Mouse (Mus musculus) CH12.LX (cell line): ENCODE measurements at regions not wholly inside any gene's neighbourhood (a gene's known extent, or its start where the extent isn't known, plus 50 kb on each side); places are given as distances from the start of the nearest gene placed in this dataset.

Experiments
- DNase-seq: peaks from one replicate; pipeline ENCODE4 v3.0.0-alpha.2; 2013; ENCODE audit errors: extremely low read depth
- H3K27ac ChIP-seq: 2 replicates; pipeline ENCODE4 v1.5.1; 2012; ENCODE audit warnings: low read depth, mild to moderate bottlenecking, control low read depth, moderate library complexity; ENCODE audit not compliant: insufficient read depth
- H3K27me3 ChIP-seq: replicated peaks from 2 replicates; pipeline ENCODE3; 2012; ENCODE audit warnings: inconsistent platforms
- H3K36me3 ChIP-seq, 2 experiments: replicated peaks in 1 of 2; 2 replicates each; pipeline versions ENCODE3 to v1.6.1; 2012; ENCODE audit warnings: inconsistent platforms in 1 of 2, low read length in 1 of 2, mild to moderate bottlenecking in 1 of 2, mixed read lengths in 1 of 2, moderate library complexity in 1 of 2; ENCODE audit not compliant: control insufficient read depth in 1 of 2, insufficient read depth in 1 of 2
- H3K4me1 ChIP-seq, 2 experiments: 2 replicates each; pipeline ENCODE4 v1.6.1; 2012; ENCODE audit warnings: inconsistent platforms in 1 of 2, moderate library complexity in 1 of 2; ENCODE audit not compliant: insufficient read depth in 2 of 2, control insufficient read depth in 1 of 2
- H3K4me2 ChIP-seq: 2 replicates; pipeline ENCODE4 v1.6.1; 2012; ENCODE audit warnings: low read depth, mild to moderate bottlenecking, control low read depth; ENCODE audit not compliant: poor library complexity, insufficient read depth, severe bottlenecking
- H3K4me3 ChIP-seq, 3 experiments: fragments of 150-350 bp in 1 of 3; sonication (generic) in 1 of 3; replicated peaks in 1 of 3; 2 replicates each; pipeline versions ENCODE3 to v1.5.1; 2011 to 2012; ENCODE audit warnings: low read depth in 2 of 3, low read length in 2 of 3, mild to moderate bottlenecking in 2 of 3, moderate library complexity in 2 of 3, control low read depth in 1 of 3, improper control_type of control experiment in 1 of 3, inconsistent platforms in 1 of 3, mixed read lengths in 1 of 3; ENCODE audit not compliant: poor library complexity in 1 of 3
- H3K79me2 ChIP-seq: replicated peaks from 2 replicates; pipeline ENCODE4 v1.6.1; 2012; ENCODE audit warnings: mild to moderate bottlenecking, moderate library complexity; ENCODE audit not compliant: control insufficient read depth, poor library complexity, insufficient read depth, severe bottlenecking; ENCODE audit errors: extremely low read depth
- H3K9ac ChIP-seq: 2 replicates; pipeline ENCODE4 v1.6.1; 2012; ENCODE audit warnings: low read depth, mild to moderate bottlenecking, control low read depth, moderate library complexity; ENCODE audit not compliant: insufficient read depth
- H3K9me3 ChIP-seq: replicated peaks from 2 replicates; pipeline ENCODE3; 2012; ENCODE audit warnings: low read length, inconsistent platforms, mixed read lengths
- BHLHE40 ChIP-seq: IDR thresholded peaks from 2 replicates; pipeline ENCODE4 v1.6.1; 2011; ENCODE audit warnings: mild to moderate bottlenecking, low read depth, low read length, improper control_type of control experiment
- CHD1 ChIP-seq: IDR thresholded peaks from 2 replicates; pipeline ENCODE4 v1.6.1; 2012; ENCODE audit warnings: low read depth, low read length, improper control_type of control experiment, inconsistent platforms
- CTCF ChIP-seq, 2 experiments: IDR thresholded peaks in 1 of 2; conservative IDR thresholded peaks in 1 of 2; 2 replicates each; pipeline ENCODE4 v1.5.1; 2011 to 2012; ENCODE audit warnings: low read depth in 2 of 2, low read length in 2 of 2, improper control_type of control experiment in 1 of 2, inconsistent platforms in 1 of 2, mild to moderate bottlenecking in 1 of 2, moderate library complexity in 1 of 2
- E2F4 ChIP-seq: IDR thresholded peaks from 2 replicates; pipeline ENCODE4 v1.6.1; 2011; ENCODE audit warnings: low read depth, low read length, improper control_type of control experiment; ENCODE audit not compliant: insufficient replicate concordance
- IRF4 ChIP-seq: IDR thresholded peaks from 2 replicates; pipeline ENCODE4 v1.6.1; 2014; ENCODE audit warnings: low read depth, mild to moderate bottlenecking, inconsistent platforms, low read length, improper control_type of control experiment
- JUN ChIP-seq: IDR thresholded peaks from 2 replicates; pipeline ENCODE4 v1.6.1; 2011; ENCODE audit warnings: low read depth, mild to moderate bottlenecking, low read length, improper control_type of control experiment, moderate library complexity; ENCODE audit not compliant: insufficient read depth
- JUND ChIP-seq: conservative IDR thresholded peaks from 2 replicates; pipeline ENCODE4 v1.6.1; 2011; ENCODE audit warnings: low read depth, low read length, improper control_type of control experiment
- KAT2A ChIP-seq: IDR thresholded peaks from 2 replicates; pipeline ENCODE4 v1.6.1; 2012; ENCODE audit warnings: low read length, improper control_type of control experiment, inconsistent platforms; ENCODE audit not compliant: insufficient replicate concordance
- MAX ChIP-seq: IDR thresholded peaks from 2 replicates; pipeline ENCODE4 v1.6.1; 2011; ENCODE audit warnings: low read length, improper control_type of control experiment
- MAZ ChIP-seq: IDR thresholded peaks from 2 replicates; pipeline ENCODE4 v1.6.1; 2012; ENCODE audit warnings: low read depth, mild to moderate bottlenecking, inconsistent platforms, low read length, improper control_type of control experiment, moderate library complexity
- MYC ChIP-seq: IDR thresholded peaks from 2 replicates; pipeline ENCODE4 v1.6.1; 2011; ENCODE audit warnings: low read depth, mild to moderate bottlenecking, improper control_type of control experiment, low read length
- NELFE ChIP-seq: IDR thresholded peaks from 2 replicates; pipeline ENCODE4 v1.6.1; 2011; ENCODE audit warnings: low read depth, low read length, improper control_type of control experiment
- NRF1 ChIP-seq: IDR thresholded peaks from 2 replicates; pipeline ENCODE4 v1.6.1; 2014; ENCODE audit warnings: low read depth, mild to moderate bottlenecking, inconsistent platforms, low read length, improper control_type of control experiment, moderate library complexity
- PAX5 ChIP-seq: IDR thresholded peaks from 2 replicates; pipeline ENCODE4 v1.6.1; 2012; ENCODE audit warnings: low read length, inconsistent platforms, mixed read lengths
- POLR2A ChIP-seq: IDR thresholded peaks from 2 replicates; pipeline ENCODE4 v1.6.1; 2011; ENCODE audit warnings: low read depth, mild to moderate bottlenecking, improper control_type of control experiment, low read length
- POLR2AphosphoS2 ChIP-seq: IDR thresholded peaks from 2 replicates; pipeline ENCODE4 v1.6.1; 2011; ENCODE audit warnings: low read depth, low read length, improper control_type of control experiment
- TBP ChIP-seq: conservative IDR thresholded peaks from 2 replicates; pipeline ENCODE4 v1.6.1; 2011; ENCODE audit warnings: low read depth, low read length, improper control_type of control experiment
- UBTF ChIP-seq: IDR thresholded peaks from 2 replicates; pipeline ENCODE4 v1.6.1; 2012; ENCODE audit warnings: low read depth, mild to moderate bottlenecking, inconsistent platforms, low read length, improper control_type of control experiment, moderate library complexity
- ZC3H11A ChIP-seq: IDR thresholded peaks from 2 replicates; pipeline ENCODE4 v1.6.1; 2012; ENCODE audit warnings: low read depth, mild to moderate bottlenecking, inconsistent platforms, low read length, improper control_type of control experiment
- ZKSCAN1 ChIP-seq: IDR thresholded peaks from 2 replicates; pipeline ENCODE4 v1.6.1; 2012; ENCODE audit warnings: low read depth, inconsistent platforms, low read length, improper control_type of control experiment, borderline replicate concordance
- ZNF384 ChIP-seq: IDR thresholded peaks from 2 replicates; pipeline ENCODE4 v1.6.1; 2012; ENCODE audit warnings: low read depth, low read length, improper control_type of control experiment, inconsistent platforms
- dilution Hi-C: fragments of 300-500 bp; cut with MboI; formaldehyde crosslinking; loops from 2 replicates; pipeline ENCODE4 v1.14.3; 2020; ENCODE audit warnings: low sequenced_read_pairs; ENCODE audit not compliant: extremely low pct_unique_long_range_greater_than_20kb, extremely low pct_ligation_motif_present
- in situ Hi-C: fragments of 300-500 bp; cut with MboI; formaldehyde crosslinking; loops from 3 replicates; pipeline ENCODE4 v1.14.3; 2019; ENCODE audit warnings: low sequenced_read_pairs, low pct_ligation_motif_present, low pct_unique_long_range_greater_than_20kb, mixed read lengths

DNA sequence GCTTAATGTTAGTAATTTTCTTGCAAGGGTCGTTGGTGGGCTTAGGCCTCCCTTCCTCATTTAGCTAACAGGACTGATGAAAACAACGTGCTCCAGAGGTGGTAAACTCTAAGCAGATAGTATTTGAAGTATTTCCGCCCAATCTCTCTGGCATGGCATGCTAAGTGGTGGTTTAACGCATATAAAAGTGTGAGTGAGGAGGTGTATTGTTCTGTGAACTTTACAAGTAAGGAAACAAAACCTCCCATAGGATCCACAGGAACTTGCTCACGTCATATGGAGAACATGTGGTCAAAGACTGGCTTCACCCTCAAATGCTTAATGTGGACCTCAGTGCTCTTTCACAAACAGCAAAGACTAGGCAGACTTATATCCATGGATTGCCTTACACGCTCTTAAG lies 56.5 kb upstream of the Tars start:
- peaks cover 0 to 8% of the 10 kb centered on the region in 2 experiments; a peak in 2 of 4 replicates for H3K4me1 ChIP-seq
- no peak overlapping the region for H3K4me3 ChIP-seq
- H3K9ac ChIP-seq, result no peak overlapping the region
- no peak for DNase-seq
- H3K9me3 ChIP-seq, result peaks cover 2% of the 10 kb centered on the region
- in situ Hi-C loops, result no loop called here
- H3K4me2 ChIP-seq, result no peak overlapping the region
- dilution Hi-C loops, result no loop called here
- H3K36me3 ChIP-seq, result no peaks in the 10 kb centered on the region
- no peak for TF ChIP-seq NRF1
- TF ChIP-seq MAZ, result no peak
- TF ChIP-seq BHLHE40, result no peak
- TF ChIP-seq CTCF (conservative IDR thresholded peaks at IDR 0.05 in 1 of 2, IDR thresholded peaks at IDR 0.05 in 1 of 2; ENCODE audit: low read depth in 2 of 2, low read length in 2 of 2), result no peak
- TF ChIP-seq POLR2AphosphoS2, result no peak
- TF ChIP-seq E2F4, result no peak
- no peak for TF ChIP-seq MAX
- no peak for TF ChIP-seq POLR2A
- no peak for TF ChIP-seq TBP
- TF ChIP-seq JUND, result no peak
- no peak for TF ChIP-seq KAT2A
- TF ChIP-seq JUN, result no peak
- TF ChIP-seq ZNF384, result no peak
- TF ChIP-seq NELFE, result no peak
- TF ChIP-seq ZC3H11A, result no peak
- TF ChIP-seq PAX5, result no peak
- H3K27ac ChIP-seq, result no peak overlapping the region
- no peaks in the 10 kb centered on the region for H3K79me2 ChIP-seq
- H3K27me3 ChIP-seq, result no peaks in the 10 kb centered on the region

DNA sequence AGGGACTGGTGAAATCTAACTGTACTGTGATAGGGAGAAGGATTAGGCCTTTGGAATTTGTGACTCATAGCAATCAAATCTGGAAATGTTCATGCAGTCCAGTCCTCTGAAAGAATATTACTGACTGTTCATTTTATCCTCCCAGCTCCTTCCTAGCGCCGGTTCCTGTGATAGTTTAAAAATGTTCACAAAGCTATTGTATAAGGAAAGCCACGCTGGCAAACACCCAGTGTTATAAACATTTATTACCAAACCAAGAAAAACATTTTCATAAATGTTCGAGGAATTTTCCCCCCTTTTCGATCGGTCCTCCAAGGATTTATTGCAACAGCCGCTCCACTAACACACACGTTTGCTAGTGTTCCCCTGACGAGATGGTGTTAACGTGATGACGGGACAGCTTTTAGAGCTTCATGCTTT lies 55.9 kb upstream of the Tars start:
- Histone ChIP-seq H3K4me3 (no peak overlapping the region), H3K27ac (no peak overlapping the region), H3K4me1 (peaks cover 0 to 8% of the 10 kb centered on the region in 2 experiments; a peak in 2 of 4 replicates), H3K9ac (no peak overlapping the region), H3K4me2 (no peak overlapping the region), H3K27me3 (no peaks in the 10 kb centered on the region)
- no peak for DNase-seq
- in situ Hi-C loops, result no loop called here
- no peak for TF ChIP-seq JUND
- no peak for TF ChIP-seq UBTF
- TF ChIP-seq KAT2A, result no peak
- TF ChIP-seq E2F4, result no peak
- TF ChIP-seq ZKSCAN1, result no peak
- no peak for TF ChIP-seq MYC
- no peak for TF ChIP-seq IRF4
- TF ChIP-seq NELFE, result no peak
- no peak for TF ChIP-seq CHD1
- TF ChIP-seq, all 38 proteins: peak for 0
- Histone ChIP-seq H3K36me3 (no peaks in the 10 kb centered on the region), H3K79me2 (no peaks in the 10 kb centered on the region), H3K9me3 (peaks cover 2% of the 10 kb centered on the region)
- dilution Hi-C loops, result no loop called here
